Mouse (Mus musculus) kidney, adult 2 months (tissue): ENCODE measurements around the gene Slamf6. TPM values are rescaled to one million over a fixed set of nuclear protein-coding genes. Genes with fewer than 3 reads are reported as not detected.

Source experiments
- DNase-seq: peaks from one replicate; pipeline ENCODE4 v3.0.0; 2021
- H3K27ac ChIP-seq: fragments of 200-500 bp; 2 replicates; pipeline ENCODE4 v1.5.1; 2012; ENCODE audit warnings: low read depth, low read length, control low read depth, inconsistent platforms; ENCODE audit not compliant: insufficient read depth
- H3K27me3 ChIP-seq: fragments of 200-500 bp; replicated peaks from 2 replicates; pipeline ENCODE4 v1.6.1; 2012; ENCODE audit warnings: mild to moderate bottlenecking, moderate library complexity, low read length, inconsistent platforms; ENCODE audit not compliant: control insufficient read depth, insufficient read depth
- H3K36me3 ChIP-seq: fragments of 200-500 bp; 2 replicates; pipeline ENCODE4 v1.6.1; 2012; ENCODE audit warnings: mild to moderate bottlenecking, moderate library complexity, low read length, inconsistent platforms; ENCODE audit not compliant: control insufficient read depth, insufficient read depth
- H3K4me1 ChIP-seq: fragments of 200-500 bp; 2 replicates; pipeline ENCODE4 v1.6.1; 2011; ENCODE audit warnings: low read length; ENCODE audit not compliant: control insufficient read depth, insufficient read depth
- H3K4me3 ChIP-seq: fragments of 200-500 bp; 2 replicates; pipeline ENCODE4 v1.5.1; 2011; ENCODE audit warnings: mild to moderate bottlenecking, low read depth, low read length, control low read depth; ENCODE audit not compliant: insufficient read depth
- CTCF ChIP-seq: fragments of 200-500 bp; conservative IDR thresholded peaks from 2 replicates; pipeline ENCODE4 v1.5.1; 2011; ENCODE audit warnings: low read depth, mild to moderate bottlenecking, control low read depth, low read length, moderate library complexity, mixed read lengths; ENCODE audit not compliant: insufficient read depth, insufficient read length
- POLR2A ChIP-seq: fragments of 200-500 bp; IDR thresholded peaks from one replicate; pipeline ENCODE4 v1.6.1; 2011; ENCODE audit warnings: low read depth, low read length, control low read depth
- WGBS: fragments of 180-500 bp; shearing (Covaris S2); methylation state at CpG from one replicate; pipeline ENCODE4 v1.1.7; 2018; 5-methylcytosine and 5-hydroxymethylcytosine counted together
- polyA plus RNA-seq: library from polyadenylated mRNA; depleted of rRNA; stranded (reverse); fragments of >200 nt; gene quantifications from 2 replicates; pipeline ENCODE4 v1.2.3, GENCODE M21; 2012

Gene Slamf6
- polyA plus RNA-seq, 1 experiment = 1.4 TPM

GRCm38 (mm10) chr1:171938952-171939948 lies 21.9 kb downstream of the Slamf6 start:
- 84% methylated on average over 14 of the region's 14 CpGs for WGBS
- DNase-seq = no peak
- Histone ChIP-seq H3K36me3 (no peaks in the 10 kb centered on the region), H3K27me3 (no peaks in the 10 kb centered on the region; the same call in 1 of the 2 replicates), H3K4me3 (no peak overlapping the region), H3K27ac (no peak overlapping the region), H3K4me1 (no peaks in the 10 kb centered on the region)
- no peak for TF ChIP-seq CTCF
- no peak for TF ChIP-seq POLR2A

GRCm38 (mm10) chr1:171940626-171941025 lies 23.3 kb downstream of the Slamf6 start:
- Histone ChIP-seq H3K27ac (no peak overlapping the region), H3K4me3 (no peak overlapping the region), H3K27me3 (no peaks in the 10 kb centered on the region; the same call in 1 of the 2 replicates), H3K4me1 (no peaks in the 10 kb centered on the region), H3K36me3 (no peaks in the 10 kb centered on the region)
- DNase-seq = no peak
- 63% methylated on average over 6 of the region's 6 CpGs for WGBS
- TF ChIP-seq CTCF = no peak
- no peak for TF ChIP-seq POLR2A

GRCm38 (mm10) chr1:171946447-171946995 lies 29.2 kb downstream of the Slamf6 start:
- TF ChIP-seq CTCF = no peak
- TF ChIP-seq POLR2A = no peak
- WGBS = 82% methylated on average over 6 of the region's 6 CpGs

GRCm38 (mm10) chr1:171948161-171948945 lies 31.0 kb downstream of the Slamf6 start:
- no peak for DNase-seq
- TF ChIP-seq POLR2A (no peak), CTCF (no peak)
- 59% methylated on average over 11 of the region's 11 CpGs for WGBS
- no peak overlapping the region for H3K27ac ChIP-seq
- H3K4me3 ChIP-seq = no peak overlapping the region
- no peaks in the 10 kb centered on the region for H3K27me3 ChIP-seq
- H3K4me1 ChIP-seq = no peaks in the 10 kb centered on the region
- H3K36me3 ChIP-seq = no peaks in the 10 kb centered on the region

More at GRCm38 (mm10) chr1:171946447-171946995, 29.2 kb downstream of the Slamf6 start:
- H3K36me3 ChIP-seq = no peaks in the 10 kb centered on the region
- H3K4me1 ChIP-seq = no peaks in the 10 kb centered on the region
- no peak for DNase-seq
- H3K27me3 ChIP-seq = no peaks in the 10 kb centered on the region
- no peak overlapping the region for H3K4me3 ChIP-seq
- H3K27ac ChIP-seq = no peak overlapping the region

GRCm38 (mm10) chr1:171948946-171949508 lies 31.7 kb downstream of the Slamf6 start:
- no peaks in the 10 kb centered on the region for H3K4me1 ChIP-seq
- H3K36me3 ChIP-seq = no peaks in the 10 kb centered on the region
- no peak for TF ChIP-seq POLR2A
- WGBS = 89% methylated on average over 6 of the region's 6 CpGs
- H3K27me3 ChIP-seq = no peaks in the 10 kb centered on the region
- no peak overlapping the region for H3K4me3 ChIP-seq
- H3K27ac ChIP-seq = no peak overlapping the region
- DNase-seq = no peak

- 69% methylated on average over 6 of the region's 6 CpGs for WGBS
- H3K4me3 ChIP-seq = no peak overlapping the region
- no peaks in the 10 kb centered on the region for H3K36me3 ChIP-seq
- no peaks in the 10 kb centered on the region; the same call in 1 of the 2 replicates for H3K27me3 ChIP-seq
- no peak overlapping the region for H3K27ac ChIP-seq
- TF ChIP-seq POLR2A (no peak), CTCF (no peak)
- DNase-seq = no peak
- H3K4me1 ChIP-seq = no peaks in the 10 kb centered on the region
Measured at GRCm38 (mm10) chr1:171955071-171955470, 37.8 kb downstream of the Slamf6 start.
